30 mouse cellular contexts compared by ENCODE assay signal in the genomic region with DNA sequence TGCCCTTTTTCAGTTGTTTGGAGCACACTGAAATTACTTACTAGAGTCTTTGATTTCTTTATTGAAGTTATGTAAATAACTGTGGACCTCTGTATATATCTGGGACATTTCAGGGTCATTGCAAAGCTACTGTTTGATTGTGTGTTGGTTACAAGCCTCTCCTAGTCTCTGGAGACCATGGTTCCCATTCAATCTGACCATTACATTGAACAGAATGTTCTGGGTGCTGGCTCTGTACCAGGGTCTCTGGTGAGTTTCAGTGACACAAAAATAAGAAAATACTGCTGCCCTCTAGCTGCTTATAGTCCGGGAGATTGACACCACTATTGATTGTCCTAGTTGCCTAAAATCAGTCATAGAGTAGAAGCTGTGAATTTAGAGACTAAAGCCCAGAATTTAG.
DNase-seq lines count a peak whose midpoint lies in the region; ATAC-seq and TF ChIP-seq lines count a peak whose summit lies in the region.
"Had no signal": no experiment of that assay in that cellular context is flagged by ENCODE, and none has a peak within 500 bp of the region (broad histone marks: within the 10 kb centered on the region; RNA-seq: fewer than 3 reads in every experiment).

No protein-coding gene starts in this region.

- no peak overlapping the region for H3K27ac ChIP-seq in lung, embryonic 16.5 days (ENCODE audit: low read length)
- H3K27ac ChIP-seq: embryonic facial prominence, embryonic 13.5 days; forebrain, embryonic 13.5 days; heart, embryonic 13.5 days; hindbrain, embryonic 15.5 days; layer of hippocampus, adult 2 months; liver, embryonic 13.5 days; macrophage; midbrain, embryonic 15.5 days; neural tube, embryonic 13.5 days; stomach, embryonic 15.5 days had no signal

- 58% methylated on average over 1 of the region's 1 CpGs for WGBS in lung, embryonic 16.5 days
- 62% methylated on average over 1 of the region's 1 CpGs for WGBS in lung, adult 2 months

- TF ChIP-seq POLR2A in lung, adult 2 months (IDR thresholded peaks at IDR 0.05; ENCODE audit: borderline replicate concordance, extremely low read depth, low read depth, low read length) = no peak

- H3K9me3 ChIP-seq in lung, embryonic 16.5 days (ENCODE audit: control insufficient read depth, low read length) = no peaks in the 10 kb centered on the region
- H3K9me3 ChIP-seq: embryonic facial prominence, embryonic 13.5 days; forebrain, embryonic 13.5 days; hindbrain, embryonic 15.5 days; midbrain, embryonic 15.5 days; neural tube, embryonic 13.5 days; stomach, embryonic 15.5 days had no signal

- TF ChIP-seq CTCF in lung, adult 2 months (IDR thresholded peaks at IDR 0.05; ENCODE audit: insufficient read depth, low read length) = no peak

- H3K4me2 ChIP-seq in lung, embryonic 16.5 days (ENCODE audit: low read depth, low read length) = no peak overlapping the region
- H3K4me2 ChIP-seq: embryonic facial prominence, embryonic 13.5 days; forebrain, embryonic 13.5 days; heart, embryonic 13.5 days; hindbrain, embryonic 15.5 days; liver, embryonic 13.5 days; midbrain, embryonic 15.5 days; neural tube, embryonic 13.5 days; stomach, embryonic 15.5 days had no signal

- no peaks in the 10 kb centered on the region; the same call in 1 of the 2 replicates for H3K4me1 ChIP-seq in lung, embryonic 16.5 days (replicated peaks; ENCODE audit: control insufficient read depth, insufficient read depth, low read length)
- peaks cover 4% of the 10 kb centered on the region; the same call in 1 of the 2 replicates for H3K4me1 ChIP-seq in lung, adult 2 months (ENCODE audit: control insufficient read depth, insufficient read depth, low read length)
- H3K4me1 ChIP-seq: forebrain, embryonic 13.5 days; hindbrain, embryonic 15.5 days; liver, embryonic 13.5 days; midbrain, embryonic 15.5 days; neural tube, embryonic 13.5 days; stomach, embryonic 15.5 days had no signal

- DNase-seq in adrenal gland, postnatal 14 days = peak; percentile 9
- DNase-seq in adrenal gland, postnatal 4 days (ENCODE audit: low spot score in 2 of 2) = no peak
- DNase-seq in heart, adult 8-10 months (ENCODE audit: low spot score) = peak; percentile 70
- no peak for DNase-seq in heart, postnatal 4 days
- no peak for DNase-seq in lung, adult 2 months
- DNase-seq in heart, postnatal 36 days = peak; percentile 25 to 31
- DNase-seq in MN1 (ENCODE audit: low spot score) = no peak
- DNase-seq: adrenal gland, adult 2 months; cerebellum, adult 2 months; cerebellum, postnatal 36 days; embryo, embryonic 11 days; gastrocnemius, postnatal 25 days; kidney, adult 9 months; kidney, postnatal 25 days; layer of hippocampus, postnatal 36 days; liver, embryonic 13.5 days; right cerebral cortex, postnatal 4 days; thymus, adult 2 months; thymus, postnatal 4 days had no signal

- 0 out of 2 replicates have a peak, but pooled peaks have one; percentile 15 for ATAC-seq in lung, embryonic 16.5 days (ENCODE audit: low read depth)
- ATAC-seq: CD4-positive, CD25-positive, alpha-beta regulatory T cell, adult 4 months; forebrain, embryonic 13.5 days; midbrain, embryonic 15.5 days had no signal

- no peaks in the 10 kb centered on the region for H3K27me3 ChIP-seq in lung, embryonic 16.5 days (ENCODE audit: control insufficient read depth, insufficient read depth, low read depth, low read length)
- H3K27me3 ChIP-seq: embryonic facial prominence, embryonic 13.5 days; forebrain, embryonic 13.5 days; heart, embryonic 13.5 days; hindbrain, embryonic 15.5 days; liver, embryonic 13.5 days; midbrain, embryonic 15.5 days; neural tube, embryonic 13.5 days; stomach, embryonic 15.5 days had no signal

- H3K4me3 ChIP-seq in lung, embryonic 16.5 days (ENCODE audit: low read length) = no peak overlapping the region
- H3K4me3 ChIP-seq in lung, adult 2 months (replicated peaks; ENCODE audit: extremely low read depth, low read depth, low read length) = no peak overlapping the region
- H3K4me3 ChIP-seq: embryonic facial prominence, embryonic 13.5 days; forebrain, embryonic 13.5 days; heart, embryonic 13.5 days; hindbrain, embryonic 15.5 days; layer of hippocampus, adult 2 months; liver, embryonic 13.5 days; midbrain, embryonic 15.5 days; neural tube, embryonic 13.5 days; stomach, embryonic 15.5 days had no signal

- intact Hi-C loops in heart, postnatal 36 days (cut with DNase I) = no loop called here

- H3K9ac ChIP-seq in lung, embryonic 16.5 days (ENCODE audit: low read length) = no peak overlapping the region
- H3K9ac ChIP-seq: embryonic facial prominence, embryonic 13.5 days; forebrain, embryonic 13.5 days; heart, embryonic 13.5 days; hindbrain, embryonic 15.5 days; liver, embryonic 13.5 days; midbrain, embryonic 15.5 days; neural tube, embryonic 13.5 days; stomach, embryonic 15.5 days had no signal

- H3K36me3 ChIP-seq in lung, embryonic 16.5 days (ENCODE audit: control insufficient read depth, insufficient read depth, low read length) = no peaks in the 10 kb centered on the region
- H3K36me3 ChIP-seq: embryonic facial prominence, embryonic 13.5 days; hindbrain, embryonic 15.5 days; liver, embryonic 13.5 days; midbrain, embryonic 15.5 days; neural tube, embryonic 13.5 days; stomach, embryonic 15.5 days had no signal

Comparison
In these comparisons a context has a peak if more than half of its experiments do, and no peak if none do; other contexts are left out.
1. DNase-seq: peak in adrenal gland, postnatal 14 days (single experiment), heart, adult 8-10 months (single experiment) and heart, postnatal 36 days (2 of 2); none in adrenal gland, postnatal 4 days (0 of 2), heart, postnatal 4 days (single experiment), lung, adult 2 months (single experiment) and MN1 (single experiment).